Mouse (Mus musculus): Measurements from ENCODE around the gene Gm49369.

DNA sequence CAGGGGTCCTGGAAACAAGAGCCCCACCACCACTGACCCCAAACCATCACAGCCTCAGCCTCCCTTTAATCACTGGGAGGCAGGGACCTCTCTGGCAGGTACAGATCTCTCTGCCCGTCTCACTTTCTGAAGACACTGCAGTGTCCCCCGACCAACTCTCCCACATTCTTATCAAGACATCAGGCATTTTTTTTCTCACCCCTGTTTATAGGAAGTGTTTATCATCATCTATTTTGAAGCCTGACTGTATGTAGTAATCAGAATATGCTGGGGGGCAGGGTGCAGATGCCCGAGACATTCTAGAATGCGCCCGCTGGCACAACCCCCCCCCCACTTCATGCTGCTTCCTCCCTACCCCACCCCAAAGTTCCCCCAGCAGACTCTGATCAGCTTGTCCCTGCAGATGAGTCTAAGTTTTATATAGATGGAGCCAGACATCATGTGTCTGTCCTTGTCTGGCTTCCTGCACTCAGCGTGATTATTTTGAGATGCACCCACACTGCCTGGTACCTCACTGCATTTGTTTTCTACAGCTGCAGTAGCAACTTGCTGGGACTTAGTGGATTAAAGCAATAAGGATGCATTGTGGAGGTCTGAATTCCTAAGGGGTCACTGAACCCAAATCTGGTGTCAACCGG is 17.8 kb upstream of the Gm49369 start:
- TF ChIP-seq CTCF (IDR thresholded peaks at IDR 0.05; ENCODE audit: low read depth) = no peak
- TF ChIP-seq EP300 (IDR thresholded peaks at IDR 0.05; ENCODE audit: low read depth) = no peak
